Mouse (Mus musculus) G1E (cell line): ENCODE data around the gene Npsr1. TPM values are rescaled to one million over a fixed set of nuclear protein-coding genes. Genes with fewer than 3 reads are reported as not detected.

Source experiments
- ATAC-seq: 2 replicates; pipeline ENCODE4 v1.8.0; 2016; ENCODE audit warnings: mild to moderate bottlenecking; ENCODE audit not compliant: insufficient number of reproducible peaks, poor library complexity, low FRiP score, severe bottlenecking; ENCODE audit errors: extremely low read depth
- DNase-seq: peaks from one replicate; pipeline ENCODE4 v3.0.0; 2012; ENCODE audit warnings: low spot score
- H3K27me3 ChIP-seq: 2 replicates; pipeline ENCODE4 v1.6.1; 2012; ENCODE audit warnings: mild to moderate bottlenecking, low read length, inconsistent platforms; ENCODE audit not compliant: insufficient read depth
- H3K36me3 ChIP-seq: replicated peaks from 2 replicates; pipeline ENCODE3; 2012; ENCODE audit warnings: mild to moderate bottlenecking, inconsistent platforms
- H3K4me1 ChIP-seq: 2 replicates; pipeline ENCODE4 v1.6.1; 2012; ENCODE audit warnings: low read depth, low read length, inconsistent platforms, mixed read lengths; ENCODE audit not compliant: insufficient read depth
- H3K4me3 ChIP-seq: 2 replicates; pipeline ENCODE4 v1.5.1; 2012; ENCODE audit warnings: low read depth, mild to moderate bottlenecking, inconsistent platforms, low read length, moderate library complexity, mixed read lengths
- H3K9me3 ChIP-seq: replicated peaks from 2 replicates; pipeline ENCODE4 v1.6.1; 2012; ENCODE audit warnings: inconsistent platforms
- CTCF ChIP-seq: IDR thresholded peaks from 2 replicates; pipeline ENCODE4 v1.5.1; 2012; ENCODE audit warnings: low read depth, low read length, inconsistent platforms, mixed read lengths
- GATA1 ChIP-seq: IDR thresholded peaks from 2 replicates; pipeline ENCODE4 v1.6.1; 2012; ENCODE audit warnings: borderline replicate concordance, low read length, inconsistent platforms, mixed read lengths
- GATA2 ChIP-seq: IDR thresholded peaks from 2 replicates; pipeline ENCODE4 v1.6.1; 2012; ENCODE audit warnings: low read depth, low read length, inconsistent platforms, borderline replicate concordance
- POLR2AphosphoS5 ChIP-seq: IDR thresholded peaks from 2 replicates; pipeline ENCODE4 v1.6.1; 2012; ENCODE audit warnings: low read depth, low read length, inconsistent platforms; ENCODE audit not compliant: insufficient replicate concordance
- TAL1 ChIP-seq: conservative IDR thresholded peaks from 2 replicates; pipeline ENCODE4 v1.6.1; 2012; ENCODE audit warnings: low read depth, low read length, inconsistent platforms, mixed read lengths
- polyA plus RNA-seq: library from polyadenylated mRNA; stranded (reverse); fragments of >175 nt; gene quantifications from 2 replicates; pipeline ENCODE4 v1.2.3, GENCODE M21; 2012
- total RNA-seq, 2 experiments: library from RNA; stranded (forward) in 1 of 2; stranded (reverse) in 1 of 2; fragments of 200-1000 nt in 1 of 2; fragments of >200 nt in 1 of 2; fragmentation: Nextera tagmentation in 1 of 2; gene quantifications; 2 replicates each; pipeline ENCODE4 v1.2.3; 2014 to 2017

Gene Npsr1
- total RNA-seq (2014; fragmentation: Nextera tagmentation) (1.4 TPM in 1 of 2 replicates, not detected in the other), total RNA-seq (2017) (0.12 and 0.16 TPM in 2 replicates), polyA plus RNA-seq (not detected in 2 replicates)

DNA sequence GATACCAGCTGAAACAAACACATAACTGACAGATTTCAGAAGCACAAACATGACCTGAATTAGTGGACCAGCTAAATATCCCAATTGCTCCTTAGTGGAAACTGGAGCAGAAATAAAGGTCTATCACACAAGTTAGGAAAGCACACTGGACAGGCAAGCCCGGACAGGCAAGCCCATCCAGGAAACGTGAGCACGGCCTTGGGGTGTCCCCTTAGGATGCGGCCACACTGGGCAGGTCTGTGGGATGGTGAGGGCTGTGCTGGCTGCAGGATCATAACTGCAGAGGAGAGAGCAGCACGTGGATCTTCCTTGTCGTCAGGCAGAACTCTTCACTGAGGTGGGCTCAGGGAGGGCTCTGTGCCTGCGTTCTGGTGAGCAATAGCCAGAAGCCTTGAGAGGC lies at the start of gene Npsr1:
Npsr1 (plus strand) TSS at position 301 of the 400 bp plus-strand sequence.
- DNase-seq = no peak
- peaks cover 2% of the 10 kb centered on the region; the same call in 1 of the 2 replicates for H3K4me1 ChIP-seq
- no peak for ATAC-seq
- TF ChIP-seq GATA2 = no peak
- no peak for TF ChIP-seq GATA1
- no peak for TF ChIP-seq POLR2AphosphoS5
- TF ChIP-seq TAL1 = no peak
- TF ChIP-seq CTCF = no peak
- H3K27me3 ChIP-seq = peaks cover 7% of the 10 kb centered on the region
- no peaks in the 10 kb centered on the region for H3K36me3 ChIP-seq
- H3K9me3 ChIP-seq = no peaks in the 10 kb centered on the region
- no peak within 1 kb of the TSS for H3K4me3 ChIP-seq

DNA sequence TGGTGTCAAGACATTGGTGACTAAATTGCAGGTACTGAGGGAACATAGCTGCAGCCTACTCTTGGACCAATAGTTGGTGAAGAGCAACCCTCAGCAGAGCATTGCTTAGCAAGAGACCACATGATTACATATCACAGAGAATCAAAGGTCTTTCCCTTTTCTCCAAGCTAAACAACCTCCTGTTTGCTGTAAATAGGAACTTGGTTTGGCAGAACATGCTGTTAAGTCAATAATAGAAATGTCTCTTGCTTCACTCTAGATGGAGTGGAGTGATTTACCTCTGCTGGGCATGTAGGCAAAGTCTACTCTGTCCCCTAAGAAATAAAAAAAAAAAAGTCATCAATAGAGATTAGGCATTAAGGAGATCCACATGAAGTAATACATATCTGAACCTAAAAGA lies 46.3 kb upstream of the Npsr1 start:
- Histone ChIP-seq H3K9me3 (no peaks in the 10 kb centered on the region), H3K27me3 (no peaks in the 10 kb centered on the region), H3K36me3 (no peaks in the 10 kb centered on the region), H3K4me3 (no peak overlapping the region), H3K4me1 (peaks cover 17% of the 10 kb centered on the region)
- ATAC-seq = no peak
- DNase-seq = no peak
- TF ChIP-seq GATA2 (no peak), TAL1 (no peak), POLR2AphosphoS5 (no peak), CTCF (no peak)

DNA sequence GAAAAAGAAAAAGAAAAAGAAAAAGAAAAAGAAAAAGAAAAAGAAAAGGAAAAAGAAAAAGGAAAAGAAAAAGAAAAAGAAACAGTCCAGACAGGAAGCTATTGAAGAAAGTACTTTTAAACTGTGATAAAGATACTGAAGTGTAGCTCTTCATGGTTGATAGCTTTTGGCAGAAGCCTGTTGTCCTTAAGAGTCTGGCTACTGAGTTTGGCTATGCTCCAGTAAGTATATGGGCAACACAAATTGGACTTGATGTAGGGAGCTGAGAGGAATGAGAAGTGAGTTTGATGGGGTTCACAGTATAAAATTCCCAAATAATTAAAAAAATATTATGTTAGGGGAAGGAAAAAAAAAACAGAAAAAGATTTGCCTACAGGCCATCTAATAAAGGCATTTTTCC lies 34.5 kb upstream of the Npsr1 start:
- TF ChIP-seq GATA2 (no peak), TAL1 (no peak), GATA1 (no peak), CTCF (no peak), POLR2AphosphoS5 (no peak)
- DNase-seq = no peak
- no peak overlapping the region for H3K4me3 ChIP-seq
- no peaks in the 10 kb centered on the region for H3K9me3 ChIP-seq
- no peaks in the 10 kb centered on the region for H3K36me3 ChIP-seq
- ATAC-seq = no peak
- H3K4me1 ChIP-seq = 0 out of 2 replicates have a peak, but pooled peaks cover 2% of the 10 kb centered on the region
- H3K27me3 ChIP-seq = no peaks in the 10 kb centered on the region

DNA sequence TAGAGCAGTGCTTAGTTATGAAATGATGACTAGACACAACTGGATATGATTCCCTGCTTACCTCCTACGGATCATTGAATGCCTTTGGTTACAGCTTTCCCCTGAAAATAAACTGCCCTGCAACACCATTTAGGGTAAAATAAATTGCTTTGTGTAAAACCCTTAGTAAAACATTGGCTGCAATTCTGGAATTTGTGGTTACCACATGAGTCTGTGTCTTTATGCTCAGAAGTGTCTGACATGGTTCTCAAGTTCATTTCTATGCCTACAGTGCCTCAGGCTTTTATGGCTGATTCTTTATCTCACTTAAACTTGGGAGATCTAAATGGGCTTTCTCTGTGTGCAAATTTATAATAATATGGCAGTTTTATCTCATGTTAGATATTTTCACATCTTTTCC lies 26.1 kb upstream of the Npsr1 start:
- Histone ChIP-seq H3K4me1 (peaks cover 40% of the 10 kb centered on the region), H3K9me3 (no peaks in the 10 kb centered on the region), H3K36me3 (no peaks in the 10 kb centered on the region), H3K4me3 (no peak overlapping the region), H3K27me3 (no peaks in the 10 kb centered on the region)
- ATAC-seq = no peak
- TF ChIP-seq TAL1 (no peak), CTCF (no peak), POLR2AphosphoS5 (no peak), GATA2 (no peak), GATA1 (no peak)
- no peak for DNase-seq

DNA sequence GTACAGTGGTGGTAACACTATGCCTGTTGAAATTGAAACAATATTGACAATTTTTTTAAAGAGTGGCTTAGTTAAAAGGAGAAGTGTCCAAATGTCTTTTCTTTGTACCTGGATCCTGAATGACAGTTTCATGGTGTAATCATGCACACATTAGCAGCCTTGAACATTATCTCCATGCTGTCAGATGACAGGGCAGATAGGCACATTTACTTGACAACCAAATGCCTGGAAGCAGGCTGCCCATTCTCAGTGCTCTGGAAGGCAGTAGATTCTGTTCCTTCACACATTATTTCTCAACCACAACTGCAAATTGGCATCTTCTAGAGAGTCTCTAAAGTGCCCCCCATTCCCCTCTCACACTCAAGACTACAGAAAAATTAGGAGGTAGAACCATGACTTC lies 20.2 kb upstream of the Npsr1 start:
- H3K36me3 ChIP-seq = no peaks in the 10 kb centered on the region
- DNase-seq (no peak), ATAC-seq (peak; percentile 67)
- H3K9me3 ChIP-seq = no peaks in the 10 kb centered on the region
- no peaks in the 10 kb centered on the region for H3K27me3 ChIP-seq
- no peak overlapping the region; the same call in 1 of the 2 replicates for H3K4me3 ChIP-seq
- TF ChIP-seq TAL1 (peak; percentile 52), GATA2 (no peak), CTCF (no peak)
- peaks cover 45% of the 10 kb centered on the region for H3K4me1 ChIP-seq

DNA sequence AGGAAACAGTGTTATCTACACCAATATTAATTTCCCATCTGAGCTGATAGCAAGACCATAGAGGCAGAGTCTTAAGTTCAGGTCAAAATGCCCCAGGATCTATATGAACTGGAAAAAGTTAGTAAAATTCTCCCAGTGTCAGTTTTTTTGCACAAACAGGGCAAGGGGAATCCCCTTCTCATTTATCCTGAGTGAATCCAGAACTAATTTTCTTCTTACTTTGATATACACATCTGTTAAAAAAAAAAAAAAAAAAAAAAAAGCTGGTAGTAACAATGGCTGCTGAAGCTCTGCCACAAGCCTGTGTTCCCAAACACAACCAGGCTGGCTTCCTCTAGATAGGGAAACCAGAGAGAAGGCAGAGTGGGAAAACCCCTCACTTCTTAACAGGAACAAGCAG lies 5.9 kb upstream of the Npsr1 start:
- Histone ChIP-seq H3K9me3 (no peaks in the 10 kb centered on the region), H3K36me3 (no peaks in the 10 kb centered on the region), H3K4me1 (0 out of 2 replicates have a peak, but pooled peaks cover 4% of the 10 kb centered on the region), H3K27me3 (no peaks in the 10 kb centered on the region), H3K4me3 (no peak overlapping the region)
- DNase-seq = no peak
- no peak for ATAC-seq
- TF ChIP-seq GATA1 (no peak), POLR2AphosphoS5 (no peak), CTCF (no peak), GATA2 (no peak), TAL1 (no peak)
